Mouse (Mus musculus): ENCODE measurements at regions not wholly inside any gene's neighbourhood (a gene's known extent, or its start where the extent isn't known, plus 50 kb on each side); places are given as distances from the start of the nearest gene placed in this dataset.

GRCm38 (mm10) chr11:48748066-48748465 is 52.1 kb upstream of the Rack1 start:
- TF ChIP-seq POLR2A (IDR thresholded peaks at IDR 0.05; ENCODE audit: low read depth, low read length) (no peak), CTCF (conservative IDR thresholded peaks at IDR 0.05; ENCODE audit: insufficient read depth, insufficient read length, low read depth, low read length) (no peak)
